10 mouse cellular contexts compared by ENCODE assay signal in genomic region chr14:76009185-76009584, GRCm38 (mm10). TPM values are rescaled to one million over a fixed set of nuclear protein-coding genes. Genes with fewer than 3 reads are reported as not detected.
A peak's percentile ranks its signal among the peaks of the same experiment; 100 is the strongest.
DNase-seq lines count a peak whose midpoint lies in the region; ATAC-seq and TF ChIP-seq lines count a peak whose summit lies in the region.
"Had no signal": no experiment of that assay in that cellular context is flagged by ENCODE, and none has a peak within 500 bp of the region (broad histone marks: within the 10 kb centered on the region; RNA-seq: fewer than 3 reads in every experiment).

No protein-coding gene starts in this region.

- H3K4me3 ChIP-seq in layer of hippocampus, adult 2 months, result peak overlapping the region; percentile 98
- H3K4me3 ChIP-seq in embryonic facial prominence, embryonic 14.5 days (ENCODE audit: low read depth, low read length), result peak overlapping the region; percentile 94
- peak overlapping the region; percentile 95 for H3K4me3 ChIP-seq in limb, embryonic 11.5 days (ENCODE audit: low read depth, low read length)

- H3K36me3 ChIP-seq in embryonic facial prominence, embryonic 14.5 days (ENCODE audit: control insufficient read depth, insufficient read depth, low read length), result peaks cover 10% of the 10 kb centered on the region; the same call in 1 of the 2 replicates
- H3K36me3 ChIP-seq in limb, embryonic 11.5 days (ENCODE audit: control insufficient read depth, insufficient read depth, low read length), result no peaks in the 10 kb centered on the region; the same call in 1 of the 2 replicates

- WGBS in embryonic facial prominence, embryonic 14.5 days, result 67% methylated on average over 5 of the region's 5 CpGs
- WGBS in limb, embryonic 11.5 days, result 76% methylated on average over 5 of the region's 5 CpGs

- no peaks in the 10 kb centered on the region for H3K27me3 ChIP-seq in embryonic facial prominence, embryonic 14.5 days (replicated peaks; ENCODE audit: control insufficient read depth, insufficient read depth, low read length)
- H3K27me3 ChIP-seq in limb, embryonic 11.5 days (ENCODE audit: control insufficient read depth, insufficient read depth, low read length), result no peaks in the 10 kb centered on the region

- ATAC-seq in embryonic facial prominence, embryonic 14.5 days (ENCODE audit: low read depth), result no peak
- no peak for ATAC-seq in limb, embryonic 11.5 days (ENCODE audit: insufficient number of reproducible peaks, low FRiP score, low TSS enrichment, low read depth)

- peak overlapping the region; percentile 80 for H3K4me2 ChIP-seq in embryonic facial prominence, embryonic 14.5 days (ENCODE audit: low read depth, low read length)
- peak overlapping the region; percentile 79 for H3K4me2 ChIP-seq in limb, embryonic 11.5 days (ENCODE audit: low read depth, severe bottlenecking)

- H3K4me1 ChIP-seq in embryonic facial prominence, embryonic 14.5 days (ENCODE audit: control insufficient read depth, insufficient read depth, low read length), result peaks cover 15% of the 10 kb centered on the region; the same call in 1 of the 2 replicates
- peaks cover 10% of the 10 kb centered on the region for H3K4me1 ChIP-seq in limb, embryonic 11.5 days (ENCODE audit: control insufficient read depth, insufficient read depth, low read length)

- TF ChIP-seq CTCF in layer of hippocampus, adult 2 months (conservative IDR thresholded peaks at IDR 0.05), result no peak

- no peaks in the 10 kb centered on the region for H3K9me3 ChIP-seq in embryonic facial prominence, embryonic 14.5 days (ENCODE audit: control insufficient read depth, low read length)
- no peaks in the 10 kb centered on the region for H3K9me3 ChIP-seq in limb, embryonic 11.5 days (ENCODE audit: control insufficient read depth, low read length)

- no peak overlapping the region for H3K27ac ChIP-seq in layer of hippocampus, adult 2 months
- no peak overlapping the region for H3K27ac ChIP-seq in embryonic facial prominence, embryonic 14.5 days (replicated peaks; ENCODE audit: low read depth, low read length)
- no peak overlapping the region for H3K27ac ChIP-seq in limb, embryonic 11.5 days (replicated peaks; ENCODE audit: low read depth, low read length)

- no peak for DNase-seq in layer of hippocampus, adult 2 months (ENCODE audit: low spot score in 2 of 2)
- no peak for DNase-seq in layer of hippocampus, adult 18-20 months (ENCODE audit: low spot score in 2 of 2)
- DNase-seq in embryonic facial prominence, embryonic 14.5 days (ENCODE audit: low spot score), result no peak
- DNase-seq in limb, embryonic 11.5 days (ENCODE audit: low spot score), result no peak
- DNase-seq in retina, adult 2 months (ENCODE audit: low read depth, low spot score), result peak; percentile 83
- DNase-seq in adrenal gland, postnatal 36 days, result no peak
- DNase-seq in adipocyte (ENCODE audit: low spot score), result no peak
- no peak for DNase-seq in thymus, postnatal 25 days
- DNase-seq: right cerebral cortex, postnatal 4 days had no signal

- H3K9ac ChIP-seq in embryonic facial prominence, embryonic 14.5 days (ENCODE audit: low read depth, low read length), result 0 out of 2 replicates have a peak overlapping the region, but pooled peaks have one; percentile 88
- H3K9ac ChIP-seq in limb, embryonic 11.5 days (ENCODE audit: low read length), result no peak overlapping the region

RNA-seq across cellular contexts. Expression of gene Gtf2f2, which starts 1.5 kb away (rescaled TPM):
- total RNA-seq in layer of hippocampus, adult 2 months (2021), result 10 to 100 TPM; 19.3 to 22.8 TPM
- total RNA-seq in layer of hippocampus, adult 18-20 months (2021), result 10 to 100 TPM; 22.4 to 23.0 TPM
- 29.8 and 34.9 TPM in 2 replicates for polyA plus RNA-seq in embryonic facial prominence, embryonic 14.5 days (2014; fragmentation: Nextera tagmentation; extraction: Ambion mirVana)
- polyA plus RNA-seq in limb, embryonic 11.5 days (2014; fragmentation: Nextera tagmentation; extraction: Ambion mirVana), result 58.4 and 60.9 TPM in 2 replicates
- 10 to 100 TPM; 24.3 to 24.6 TPM for total RNA-seq in adrenal gland, postnatal 36 days (2021)

RNA-seq across cellular contexts. Expression of gene Kctd4, which starts 54.4 kb away (rescaled TPM):
- total RNA-seq in layer of hippocampus, adult 2 months (2021), result 10 to 100 TPM; 60.6 to 63.3 TPM
- total RNA-seq in layer of hippocampus, adult 18-20 months (2021), result 10 to 100 TPM; 55.5 to 59.9 TPM
- polyA plus RNA-seq in embryonic facial prominence, embryonic 14.5 days (2014; fragmentation: Nextera tagmentation; extraction: Ambion mirVana), result 0.82 and 1.9 TPM in 2 replicates
- polyA plus RNA-seq in limb, embryonic 11.5 days (2014; fragmentation: Nextera tagmentation; extraction: Ambion mirVana), result 0.44 and 0.53 TPM in 2 replicates
- total RNA-seq in adrenal gland, postnatal 36 days (2021), result not detected
- total RNA-seq: hematopoietic stem cell, adult 5-6 weeks had no signal

Comparison
In these comparisons a context has a peak if more than half of its experiments do, and no peak if none do; other contexts are left out.
1. RNA of gene Kctd4, which starts 54.4 kb away (total RNA-seq): 60.6 to 63.3 TPM in layer of hippocampus, adult 2 months and 55.5 to 59.9 TPM in layer of hippocampus, adult 18-20 months; not detected in adrenal gland, postnatal 36 days; every median in the first group is over 10 times any median in the second.
2. Peak in every context shown above with its lines, with median percentiles within 50 percentile points of each other: H3K4me3 ChIP-seq.